Mouse (Mus musculus): Measurements from ENCODE around the gene Stx18. TPM values are rescaled to one million over a fixed set of nuclear protein-coding genes. Genes with fewer than 3 reads are reported as not detected.

Gene Stx18
- polyA plus RNA-seq, 1 experiment, result 52.3 TPM

DNA sequence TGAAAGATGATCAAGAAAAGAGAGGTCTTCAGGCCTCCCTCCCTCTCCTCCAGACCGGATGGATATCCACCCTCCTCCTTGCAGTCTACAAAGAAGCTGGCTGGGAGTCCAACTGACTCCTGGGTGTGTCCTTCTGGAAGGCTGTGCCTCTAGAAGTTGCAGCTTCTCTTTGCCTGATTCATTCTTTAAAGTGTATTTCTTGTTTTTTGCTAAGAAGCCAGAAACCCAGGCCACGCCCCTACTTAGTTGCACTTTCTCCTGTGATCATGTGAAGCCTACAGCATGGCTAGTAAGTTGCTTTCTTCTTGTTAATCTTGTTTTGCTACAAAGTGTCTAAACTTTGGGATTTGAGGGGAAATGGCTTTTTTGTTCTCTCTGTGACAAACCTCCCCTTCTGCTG lies 148.5 kb downstream of the Stx18 start:
- WGBS, result 86% methylated on average over 2 of the region's 2 CpGs
- TF ChIP-seq POLR2A (IDR thresholded peaks at IDR 0.05; ENCODE audit: borderline replicate concordance, insufficient read depth, low read length) (no peak), CTCF (IDR thresholded peaks at IDR 0.05; ENCODE audit: borderline replicate concordance, insufficient read depth, low read depth, low read length) (no peak)
- no peak for DNase-seq
- Histone ChIP-seq H3K27me3 (ENCODE audit: control insufficient read depth, insufficient read depth, low read length) (no peaks in the 10 kb centered on the region), H3K4me3 (replicated peaks; ENCODE audit: insufficient read depth, low read depth, low read length) (no peak overlapping the region), H3K27ac (ENCODE audit: insufficient read depth, low read length) (no peak overlapping the region), H3K4me1 (ENCODE audit: control insufficient read depth, insufficient read depth, low read length) (no peaks in the 10 kb centered on the region)

Other genes starting within 250 kb of the Stx18 start
- gene Msx1, start 214.2 kb upstream of the Stx18 start, polyA plus RNA-seq (2012; rRNA removed), result 3.4 and 7.1 TPM in 2 replicates
- gene Nsg1, start 121.2 kb downstream of the Stx18 start, polyA plus RNA-seq (2012; rRNA removed), result 1,023 and 1,122 TPM in 2 replicates
- gene Zbtb49, start 181.7 kb downstream of the Stx18 start, polyA plus RNA-seq (2012; rRNA removed), result 18.7 and 20.4 TPM in 2 replicates
- gene Lyar, start 181.7 kb downstream of the Stx18 start, polyA plus RNA-seq (2012; rRNA removed), result 19.5 and 20.0 TPM in 2 replicates
- gene Tmem128, start 221.4 kb downstream of the Stx18 start, polyA plus RNA-seq (2012; rRNA removed), result 56.0 and 57.8 TPM in 2 replicates
- gene Otop1, start 237.2 kb downstream of the Stx18 start, polyA plus RNA-seq (2012; rRNA removed), result 0.03 and 0.06 TPM in 2 replicates

Data from cerebellum, adult 2 months (tissue).